ENCODE assay signal across 12 mouse cellular contexts in the genomic region with DNA sequence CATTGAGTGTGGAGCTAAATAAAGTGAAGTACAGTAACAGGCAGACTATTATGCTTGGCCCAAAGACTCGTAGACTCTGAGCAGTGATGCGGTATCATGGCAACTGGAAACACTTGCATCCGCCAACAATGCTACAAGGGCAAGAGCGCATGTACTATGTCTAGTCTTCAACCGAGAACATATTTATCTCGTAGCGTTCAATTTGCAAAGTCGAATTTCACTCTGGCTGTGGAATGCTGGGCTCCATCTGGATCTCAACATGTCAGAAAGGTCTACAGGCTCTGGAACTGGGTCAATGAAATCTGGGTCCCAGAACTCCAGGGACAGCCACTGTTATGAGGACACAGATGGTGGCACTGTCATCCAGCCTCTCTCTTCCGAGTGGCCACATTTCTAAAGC.
A peak's percentile ranks its signal among the peaks of the same experiment; 100 is the strongest.
DNase-seq lines count a peak whose midpoint lies in the region; ATAC-seq lines count a peak whose summit lies in the region.
"Had no signal": no experiment of that assay in that cellular context is flagged by ENCODE, and none has a peak within 500 bp of the region (broad histone marks: within the 10 kb centered on the region; RNA-seq: fewer than 3 reads in every experiment).

No protein-coding gene starts in this region.

- no peak overlapping the region for H3K4me2 ChIP-seq in hindbrain, embryonic 16.5 days (ENCODE audit: low read length)
- H3K4me2 ChIP-seq: embryonic facial prominence, embryonic 15.5 days; limb, embryonic 12.5 days had no signal

- H3K27me3 ChIP-seq in hindbrain, embryonic 16.5 days (replicated peaks; ENCODE audit: control insufficient read depth, insufficient read depth, low read length) = no peaks in the 10 kb centered on the region
- H3K27me3 ChIP-seq in hindbrain, embryonic 10.5 days (ENCODE audit: insufficient read depth, poor library complexity, severe bottlenecking) = no peaks in the 10 kb centered on the region
- H3K27me3 ChIP-seq: CH12.LX; embryonic facial prominence, embryonic 15.5 days; limb, embryonic 12.5 days had no signal

- no peak overlapping the region for H3K27ac ChIP-seq in hindbrain, embryonic 16.5 days (ENCODE audit: low read depth, low read length)
- H3K27ac ChIP-seq in hindbrain, embryonic 10.5 days = no peak overlapping the region
- H3K27ac ChIP-seq: embryonic facial prominence, embryonic 15.5 days; limb, embryonic 12.5 days had no signal

- H3K4me1 ChIP-seq in hindbrain, embryonic 16.5 days (ENCODE audit: control insufficient read depth, insufficient read depth, low read depth, low read length) = no peaks in the 10 kb centered on the region
- no peaks in the 10 kb centered on the region for H3K4me1 ChIP-seq in hindbrain, embryonic 10.5 days (replicated peaks)
- H3K4me1 ChIP-seq: embryonic facial prominence, embryonic 15.5 days; limb, embryonic 12.5 days had no signal

- no peaks in the 10 kb centered on the region for H3K36me3 ChIP-seq in hindbrain, embryonic 16.5 days (ENCODE audit: control insufficient read depth, insufficient read depth, low read length)
- H3K36me3 ChIP-seq in hindbrain, embryonic 10.5 days = no peaks in the 10 kb centered on the region
- H3K36me3 ChIP-seq: embryonic facial prominence, embryonic 15.5 days; limb, embryonic 12.5 days had no signal

- H3K9me3 ChIP-seq in hindbrain, embryonic 16.5 days (ENCODE audit: control insufficient read depth, low read length) = no peaks in the 10 kb centered on the region
- no peaks in the 10 kb centered on the region for H3K9me3 ChIP-seq in hindbrain, embryonic 10.5 days
- H3K9me3 ChIP-seq: embryonic facial prominence, embryonic 15.5 days; limb, embryonic 12.5 days had no signal

- no peak overlapping the region for H3K9ac ChIP-seq in hindbrain, embryonic 16.5 days (ENCODE audit: low read depth, low read length)
- H3K9ac ChIP-seq: embryonic facial prominence, embryonic 15.5 days; limb, embryonic 12.5 days had no signal

- DNase-seq in hindbrain, embryonic 10.5 days (ENCODE audit: low spot score) = no peak
- peak; percentile 6 for DNase-seq in lung, postnatal 36 days
- no peak for DNase-seq in lung, adult 18-20 months
- peak; percentile 5 for DNase-seq in cerebellum, adult 8-10 months
- DNase-seq in layer of hippocampus, adult 9-11 months = peak; percentile 57
- DNase-seq in gastrocnemius, postnatal 4 days (ENCODE audit: low spot score in 2 of 2) = no peak
- DNase-seq in MN1 (ENCODE audit: low spot score) = no peak
- DNase-seq: spleen, adult 18-20 months had no signal

- ATAC-seq in hindbrain, embryonic 16.5 days = peak; percentile 70

- 55% methylated on average over 9 of the region's 9 CpGs for WGBS in hindbrain, embryonic 16.5 days
- WGBS in hindbrain, embryonic 10.5 days = 91% methylated on average over 9 of the region's 9 CpGs

- H3K4me3 ChIP-seq in hindbrain, embryonic 16.5 days (ENCODE audit: low read length) = no peak overlapping the region
- H3K4me3 ChIP-seq in hindbrain, embryonic 10.5 days = no peak overlapping the region
- H3K4me3 ChIP-seq: embryonic facial prominence, embryonic 15.5 days; limb, embryonic 12.5 days had no signal

Comparison
In these comparisons a context has a peak if more than half of its experiments do, and no peak if none do; other contexts are left out.
1. DNase-seq: peak in lung, postnatal 36 days (single experiment), cerebellum, adult 8-10 months (single experiment) and layer of hippocampus, adult 9-11 months (single experiment); none in hindbrain, embryonic 10.5 days (single experiment), lung, adult 18-20 months (0 of 2), gastrocnemius, postnatal 4 days (0 of 2) and MN1 (single experiment).